Mouse (Mus musculus): Measurements from ENCODE around the gene Adgrd1. TPM values are rescaled to one million over a fixed set of nuclear protein-coding genes. Genes with fewer than 3 reads are reported as not detected.

Adgrd1 gene
- polyA plus RNA-seq, 1 experiment from 2014 or later = 1.1 TPM

DNA sequence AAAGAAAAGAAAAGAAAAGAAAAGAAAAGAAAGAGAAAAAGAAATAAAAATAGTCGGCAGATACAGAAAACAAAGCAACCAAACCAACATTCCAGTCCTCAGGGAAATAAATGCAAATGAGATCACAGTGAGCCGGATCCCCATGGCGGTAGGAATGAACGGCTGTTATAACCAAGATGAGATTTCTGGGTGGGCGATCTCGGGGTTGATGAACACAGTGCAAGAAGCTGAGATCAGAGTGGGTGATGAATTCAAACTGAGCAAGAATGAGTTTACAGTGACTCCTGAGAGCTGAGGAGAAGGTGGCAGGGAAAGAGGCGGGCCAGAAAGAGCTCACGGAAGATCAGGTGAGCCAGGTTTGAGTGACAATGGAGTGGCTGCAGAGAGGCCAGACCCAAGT is 66.9 kb downstream of the Adgrd1 start:
- ATAC-seq (ENCODE audit: insufficient number of reproducible peaks, insufficient read depth, low FRiP score, low TSS enrichment, low read depth) = no peak
- Histone ChIP-seq H3K4me2 (no peak overlapping the region), H3K9ac (no peak overlapping the region), H3K27me3 (no peaks in the 10 kb centered on the region), H3K36me3 (no peaks in the 10 kb centered on the region), H3K4me1 (peaks cover 23% of the 10 kb centered on the region), H3K27ac (no peak overlapping the region), H3K4me3 (no peak overlapping the region), H3K9me3 (no peaks in the 10 kb centered on the region)
- 74% methylated on average over 8 of the region's 8 CpGs for WGBS

DNA sequence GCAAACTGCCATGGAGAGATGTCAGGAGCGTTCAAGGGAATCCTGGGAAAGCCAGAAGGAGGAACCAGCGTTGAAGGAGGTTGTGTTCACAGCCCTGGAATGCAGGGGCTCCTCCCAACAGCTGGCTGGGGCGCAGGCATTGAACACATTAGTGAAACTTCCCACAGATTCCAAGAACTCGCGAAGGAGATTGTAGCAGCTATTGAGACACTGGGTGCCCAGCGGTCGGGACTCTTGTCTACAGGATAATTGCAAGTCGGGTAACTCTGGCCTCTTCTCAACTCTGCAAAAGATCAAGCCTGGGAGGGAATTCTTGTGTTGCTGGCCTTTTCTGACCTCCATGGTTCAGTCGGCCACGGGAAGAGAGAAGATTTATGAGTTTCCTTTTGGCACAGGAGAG is 67.5 kb downstream of the Adgrd1 start:
- H3K9ac ChIP-seq = no peak overlapping the region
- no peak overlapping the region for H3K4me3 ChIP-seq
- H3K4me1 ChIP-seq = peaks cover 23% of the 10 kb centered on the region
- no peak overlapping the region for H3K27ac ChIP-seq
- no peaks in the 10 kb centered on the region for H3K9me3 ChIP-seq
- no peak for ATAC-seq (ENCODE audit: insufficient number of reproducible peaks, insufficient read depth, low FRiP score, low TSS enrichment, low read depth)
- WGBS = 30% methylated on average over 10 of the region's 10 CpGs
- no peak overlapping the region for H3K4me2 ChIP-seq
- H3K27me3 ChIP-seq = no peaks in the 10 kb centered on the region
- H3K36me3 ChIP-seq = no peaks in the 10 kb centered on the region

DNA sequence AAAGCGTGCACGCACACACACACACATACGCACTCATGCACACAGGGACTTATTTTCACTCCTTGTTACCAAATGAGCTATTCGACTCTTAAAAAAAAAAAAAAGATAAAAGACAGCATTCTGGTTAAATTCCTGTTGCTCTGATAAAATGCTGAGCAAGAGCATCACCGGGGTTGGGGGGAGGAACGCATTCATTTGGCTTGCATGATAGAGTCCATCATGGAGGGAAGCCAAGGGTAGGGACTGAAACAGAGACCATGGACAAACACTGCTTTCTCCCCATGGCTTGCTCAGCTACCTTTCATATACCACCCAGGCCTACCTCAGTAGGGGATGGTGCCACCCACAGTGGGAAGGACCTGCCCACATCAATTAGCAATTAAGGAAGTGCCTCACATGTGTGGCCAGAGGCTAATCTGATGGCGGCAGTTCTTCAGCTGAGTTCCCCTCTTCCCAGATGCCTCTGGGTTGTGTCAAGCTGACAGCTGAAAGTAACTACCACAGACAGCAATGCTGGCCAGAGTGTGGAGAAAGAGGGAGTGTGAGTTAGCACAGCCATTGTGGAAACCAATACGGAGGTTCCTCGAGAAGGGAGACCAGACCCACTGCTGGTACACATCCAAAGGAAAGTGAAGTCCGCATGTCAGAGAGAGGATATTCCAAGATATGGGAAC is 68.5 kb downstream of the Adgrd1 start:
- Histone ChIP-seq H3K36me3 (no peaks in the 10 kb centered on the region), H3K27me3 (no peaks in the 10 kb centered on the region), H3K4me1 (peaks cover 31% of the 10 kb centered on the region), H3K4me2 (no peak overlapping the region), H3K4me3 (no peak overlapping the region), H3K9me3 (no peaks in the 10 kb centered on the region), H3K27ac (no peak overlapping the region), H3K9ac (no peak overlapping the region)
- ATAC-seq (ENCODE audit: insufficient number of reproducible peaks, insufficient read depth, low FRiP score, low TSS enrichment, low read depth) = no peak
- WGBS = 74% methylated on average over 10 of the region's 10 CpGs

DNA sequence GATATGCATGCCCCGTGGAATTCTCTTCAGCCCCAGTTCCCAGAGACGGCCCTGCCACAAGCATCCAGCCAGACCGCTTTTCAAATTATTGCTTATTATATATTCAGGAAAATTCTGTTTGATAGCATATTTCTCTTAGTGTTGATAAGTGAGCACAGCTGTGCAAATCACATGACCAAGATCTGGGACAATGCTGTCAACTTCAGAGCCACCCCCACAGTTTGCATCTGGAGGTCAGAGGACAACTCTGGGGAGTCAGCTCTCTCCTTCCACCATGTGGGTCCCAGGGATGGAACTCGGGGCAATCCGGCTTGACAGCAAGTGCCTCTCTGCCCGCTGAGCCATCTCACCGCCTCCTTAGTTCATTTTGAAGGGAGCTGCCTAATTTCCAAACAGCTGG is 69.0 kb downstream of the Adgrd1 start:
- no peaks in the 10 kb centered on the region for H3K36me3 ChIP-seq
- H3K9me3 ChIP-seq = no peaks in the 10 kb centered on the region
- H3K4me1 ChIP-seq = peaks cover 31% of the 10 kb centered on the region
- no peak overlapping the region for H3K4me3 ChIP-seq
- H3K27ac ChIP-seq = no peak overlapping the region
- no peak overlapping the region for H3K4me2 ChIP-seq
- no peak overlapping the region for H3K9ac ChIP-seq
- 68% methylated on average over 7 of the region's 7 CpGs for WGBS
- no peak for ATAC-seq (ENCODE audit: insufficient number of reproducible peaks, insufficient read depth, low FRiP score, low TSS enrichment, low read depth)
- no peaks in the 10 kb centered on the region for H3K27me3 ChIP-seq

DNA sequence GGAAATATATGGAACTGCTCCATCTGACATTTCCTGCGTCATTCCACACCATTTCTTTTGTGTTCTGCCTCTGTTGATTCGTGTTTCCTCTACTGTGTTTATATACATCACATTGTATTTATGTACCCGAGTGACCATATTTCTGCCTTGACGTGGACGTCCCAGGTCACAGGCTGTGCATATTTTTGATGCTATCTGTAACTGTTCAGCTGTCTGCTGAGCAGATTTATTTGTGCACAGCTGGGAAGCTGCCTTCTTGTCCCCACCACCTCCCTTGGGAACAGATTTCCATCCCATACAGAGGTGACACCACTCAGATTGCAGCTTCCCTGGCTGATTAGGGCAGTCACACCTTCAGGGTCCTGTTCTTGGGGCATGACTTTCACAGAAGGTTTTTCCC is 72.5 kb downstream of the Adgrd1 start:
- peaks cover 25% of the 10 kb centered on the region for H3K4me1 ChIP-seq
- no peak overlapping the region for H3K9ac ChIP-seq
- no peaks in the 10 kb centered on the region for H3K27me3 ChIP-seq
- H3K36me3 ChIP-seq = no peaks in the 10 kb centered on the region
- WGBS = 66% methylated on average over 5 of the region's 5 CpGs
- no peak for ATAC-seq (ENCODE audit: insufficient number of reproducible peaks, insufficient read depth, low FRiP score, low TSS enrichment, low read depth)
- H3K27ac ChIP-seq = no peak overlapping the region
- no peak overlapping the region for H3K4me3 ChIP-seq
- no peaks in the 10 kb centered on the region for H3K9me3 ChIP-seq
- no peak overlapping the region for H3K4me2 ChIP-seq

DNA sequence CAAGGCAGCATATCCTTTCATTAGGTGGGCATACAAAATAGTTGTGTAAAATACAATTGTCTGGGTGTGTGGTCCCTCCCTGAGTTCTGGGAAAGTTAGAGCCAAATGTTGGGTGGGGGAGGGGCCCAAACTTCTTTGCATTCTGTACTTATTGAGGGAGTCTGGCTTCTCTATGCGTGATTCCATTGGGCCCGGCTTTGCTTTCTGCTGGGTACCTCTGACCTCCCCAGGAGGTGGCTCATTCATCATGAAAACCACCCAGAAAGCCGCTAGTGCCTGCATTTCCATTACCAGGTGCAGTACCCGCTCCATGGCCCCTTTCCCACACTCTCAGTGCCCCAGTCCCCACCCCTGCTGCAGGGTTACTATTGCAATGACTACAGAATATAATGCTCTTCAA is 73.0 kb downstream of the Adgrd1 start:
- no peaks in the 10 kb centered on the region for H3K36me3 ChIP-seq
- H3K4me3 ChIP-seq = no peak overlapping the region
- H3K27me3 ChIP-seq = no peaks in the 10 kb centered on the region
- H3K9me3 ChIP-seq = no peaks in the 10 kb centered on the region
- H3K9ac ChIP-seq = no peak overlapping the region
- H3K4me1 ChIP-seq = peaks cover 21% of the 10 kb centered on the region
- H3K4me2 ChIP-seq = no peak overlapping the region
- ATAC-seq (ENCODE audit: insufficient number of reproducible peaks, insufficient read depth, low FRiP score, low TSS enrichment, low read depth) = no peak
- H3K27ac ChIP-seq = no peak overlapping the region
- WGBS = 26% methylated on average over 4 of the region's 4 CpGs

DNA sequence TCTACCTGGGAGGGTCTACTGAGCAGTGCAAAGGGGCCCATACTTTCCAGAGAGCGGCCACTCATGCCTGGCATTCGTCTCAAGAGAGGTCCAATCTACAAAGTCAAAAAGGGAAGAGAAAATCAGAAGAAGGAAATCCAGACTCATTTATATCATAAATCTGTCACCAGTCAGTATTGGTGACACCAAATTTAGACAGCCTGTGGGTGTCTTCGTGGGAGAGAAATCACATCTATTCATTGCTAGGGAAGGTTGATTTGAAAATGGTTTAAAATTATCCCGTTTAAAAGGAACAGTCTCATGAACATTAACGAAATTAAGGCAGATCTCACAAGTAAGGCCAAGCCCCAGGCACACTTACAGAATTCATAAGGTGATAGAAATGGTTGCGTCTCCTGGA is 76.0 kb downstream of the Adgrd1 start:
- H3K4me3 ChIP-seq = no peak overlapping the region
- H3K4me1 ChIP-seq = 0 out of 2 replicates have a peak, but pooled peaks cover 8% of the 10 kb centered on the region
- WGBS = 86% methylated on average over 6 of the region's 6 CpGs
- H3K4me2 ChIP-seq = no peak overlapping the region
- no peak overlapping the region for H3K9ac ChIP-seq
- peaks cover 7% of the 10 kb centered on the region for H3K27me3 ChIP-seq
- H3K9me3 ChIP-seq = no peaks in the 10 kb centered on the region
- H3K27ac ChIP-seq = no peak overlapping the region
- ATAC-seq (ENCODE audit: insufficient number of reproducible peaks, insufficient read depth, low FRiP score, low TSS enrichment, low read depth) = no peak
- no peaks in the 10 kb centered on the region for H3K36me3 ChIP-seq

DNA sequence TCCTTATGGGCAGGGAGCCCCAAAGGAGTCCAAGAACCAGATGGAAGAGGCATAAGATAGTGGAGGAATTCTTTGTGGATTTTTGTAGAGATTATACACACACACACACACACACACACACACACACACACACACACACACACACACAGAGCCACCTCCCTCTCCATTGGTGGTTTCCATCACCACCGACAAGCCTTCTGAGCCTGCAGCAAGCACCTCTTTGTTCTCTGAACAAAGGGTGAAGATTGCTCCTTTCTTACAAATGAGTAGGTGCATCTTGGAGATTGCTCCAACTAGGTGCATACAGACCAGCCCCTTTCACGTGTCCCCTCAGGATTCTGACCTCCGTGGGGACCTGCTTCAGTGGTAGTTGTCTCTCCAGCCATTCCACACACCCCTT is 79.4 kb downstream of the Adgrd1 start:
- Histone ChIP-seq H3K4me2 (no peak overlapping the region), H3K36me3 (no peaks in the 10 kb centered on the region), H3K4me1 (no peaks in the 10 kb centered on the region), H3K9ac (no peak overlapping the region), H3K4me3 (no peak overlapping the region), H3K9me3 (no peaks in the 10 kb centered on the region), H3K27me3 (peaks cover 7% of the 10 kb centered on the region), H3K27ac (no peak overlapping the region)
- WGBS = 44% methylated on average over 3 of the region's 3 CpGs
- no peak for ATAC-seq (ENCODE audit: insufficient number of reproducible peaks, insufficient read depth, low FRiP score, low TSS enrichment, low read depth)

DNA sequence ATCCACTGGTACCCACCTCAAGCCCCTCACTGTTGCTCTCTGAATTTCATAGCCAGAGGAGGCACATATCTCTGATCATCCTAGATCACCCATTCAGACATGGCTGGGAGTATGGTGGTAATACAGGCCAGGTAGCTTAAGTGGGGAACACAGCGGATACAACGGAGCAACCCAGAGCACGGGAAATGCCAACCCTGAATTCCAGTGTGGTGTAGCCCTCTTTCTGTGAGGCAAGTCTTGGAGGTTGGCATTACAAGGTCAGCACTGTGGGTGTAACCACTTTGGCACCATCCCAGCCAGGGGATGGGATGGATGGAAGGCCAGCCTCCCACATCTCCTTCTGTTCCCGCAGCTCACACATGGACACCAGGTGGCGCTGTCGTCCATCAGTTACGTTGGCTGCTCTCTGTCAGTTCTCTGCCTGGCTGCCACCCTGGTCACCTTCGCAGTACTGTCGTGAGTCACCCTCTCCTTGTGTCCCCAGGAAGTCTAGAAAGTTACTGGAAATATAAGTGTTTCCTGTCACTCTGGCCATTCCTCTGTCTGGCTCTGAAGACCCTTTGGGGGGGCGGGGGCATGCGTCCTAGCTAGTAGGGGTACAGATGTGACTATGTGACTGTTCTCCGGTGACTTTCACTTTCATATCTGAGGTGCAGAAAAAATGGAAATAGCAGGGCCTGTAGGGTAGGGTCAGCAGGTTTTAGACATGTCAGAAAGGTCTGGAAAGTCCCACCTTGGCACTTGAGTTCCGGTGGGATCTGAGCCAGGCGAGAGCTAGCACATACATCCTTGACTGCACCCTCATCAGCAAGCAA is 81.4 kb downstream of the Adgrd1 start:
- 0 out of 2 replicates have a peak overlapping the region, but pooled peaks have one; percentile 7 for H3K4me2 ChIP-seq
- WGBS = 47% methylated on average over 14 of the region's 14 CpGs
- no peaks in the 10 kb centered on the region for H3K36me3 ChIP-seq
- H3K4me1 ChIP-seq = no peaks in the 10 kb centered on the region
- H3K9ac ChIP-seq = no peak overlapping the region
- H3K4me3 ChIP-seq = no peak overlapping the region
- peaks cover 15% of the 10 kb centered on the region for H3K27me3 ChIP-seq
- 0 out of 2 replicates have a peak, but pooled peaks have one; percentile 35 for ATAC-seq (ENCODE audit: insufficient number of reproducible peaks, insufficient read depth, low FRiP score, low TSS enrichment, low read depth)
- H3K9me3 ChIP-seq = no peaks in the 10 kb centered on the region
- H3K27ac ChIP-seq = no peak overlapping the region

DNA sequence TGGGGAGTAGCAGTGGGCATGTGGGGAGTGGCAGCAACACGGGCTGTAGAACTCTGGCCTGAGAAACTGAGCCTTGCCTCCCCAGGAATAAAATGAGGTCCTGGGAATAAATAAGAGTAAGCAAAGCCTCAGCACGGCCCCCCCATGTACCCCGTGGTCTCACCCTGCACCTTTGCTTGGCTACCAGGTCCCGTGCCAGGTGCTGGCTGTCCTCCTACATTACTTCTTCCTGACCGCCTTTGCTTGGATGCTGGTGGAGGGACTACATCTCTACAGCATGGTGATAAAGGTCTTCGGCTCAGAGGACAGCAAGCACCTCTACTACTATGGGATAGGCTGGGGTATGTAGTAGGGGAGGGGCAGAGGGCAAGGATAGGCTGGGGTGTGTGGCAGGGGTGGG is 82.8 kb downstream of the Adgrd1 start:
- no peak overlapping the region for H3K27ac ChIP-seq
- H3K4me3 ChIP-seq = no peak overlapping the region
- ATAC-seq (ENCODE audit: insufficient number of reproducible peaks, insufficient read depth, low FRiP score, low TSS enrichment, low read depth) = no peak
- no peak overlapping the region for H3K9ac ChIP-seq
- H3K36me3 ChIP-seq = no peaks in the 10 kb centered on the region
- 86% methylated on average over 6 of the region's 6 CpGs for WGBS
- H3K9me3 ChIP-seq = no peaks in the 10 kb centered on the region
- H3K4me1 ChIP-seq = 0 out of 2 replicates have a peak, but pooled peaks cover 4% of the 10 kb centered on the region
- H3K27me3 ChIP-seq = peaks cover 15% of the 10 kb centered on the region
- H3K4me2 ChIP-seq = no peak overlapping the region

DNA sequence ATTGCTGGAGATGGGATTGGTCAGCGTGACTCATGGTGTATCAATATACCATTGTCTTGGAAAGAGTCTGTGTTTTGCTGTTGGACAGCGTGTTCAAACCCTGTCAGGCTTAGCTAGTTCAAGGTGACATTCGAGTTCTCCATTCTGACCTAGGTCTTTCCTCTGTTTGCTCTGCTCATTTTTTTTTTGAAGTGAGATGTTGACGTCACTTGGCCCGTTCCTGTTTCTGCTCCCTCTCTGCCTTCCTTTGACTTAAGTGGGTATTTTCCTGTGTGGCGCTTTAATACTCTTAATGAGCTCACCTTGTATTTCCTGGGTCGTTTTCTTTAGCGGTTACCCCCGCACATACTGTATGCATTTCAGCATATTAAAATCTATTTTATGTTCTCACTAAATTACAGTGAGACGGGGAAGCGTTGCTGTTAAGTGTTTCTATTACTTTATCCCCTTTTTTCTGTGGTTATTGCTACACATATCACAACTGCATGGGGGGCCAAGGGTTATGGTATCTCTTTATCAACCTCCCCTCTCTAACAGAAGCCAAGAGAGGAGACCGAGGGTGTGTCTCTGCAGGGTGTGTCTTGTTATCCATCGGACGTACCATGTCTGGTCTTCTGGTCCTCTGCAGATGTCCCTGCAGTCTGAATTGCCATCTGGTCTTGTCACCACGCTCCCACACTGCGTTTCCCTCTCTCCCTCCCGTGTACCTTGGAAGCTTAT is 83.6 kb downstream of the Adgrd1 start:
- 82% methylated on average over 17 of the region's 17 CpGs for WGBS
- ATAC-seq (ENCODE audit: insufficient number of reproducible peaks, insufficient read depth, low FRiP score, low TSS enrichment, low read depth) = no peak
- H3K27me3 ChIP-seq = peaks cover 15% of the 10 kb centered on the region

More for the DNA sequence above, 83.6 kb downstream of the Adgrd1 start:
- H3K9ac ChIP-seq = no peak overlapping the region
- 0 out of 2 replicates have a peak, but pooled peaks cover 4% of the 10 kb centered on the region for H3K4me1 ChIP-seq
- H3K4me3 ChIP-seq = no peak overlapping the region
- H3K4me2 ChIP-seq = no peak overlapping the region
- no peaks in the 10 kb centered on the region for H3K36me3 ChIP-seq
- H3K9me3 ChIP-seq = no peaks in the 10 kb centered on the region
- H3K27ac ChIP-seq = no peak overlapping the region

Data from embryonic facial prominence, embryonic 13.5 days (tissue).